Mouse (Mus musculus): ENCODE results near the gene Dclre1b.

GRCm38 (mm10) chr3:103789096-103789495 is 20.1 kb downstream of the Dclre1b start:
- no peak for TF ChIP-seq CTCF (IDR thresholded peaks at IDR 0.05; ENCODE audit: borderline replicate concordance, insufficient read depth, low read depth, low read length)
- TF ChIP-seq POLR2A (IDR thresholded peaks at IDR 0.05; ENCODE audit: borderline replicate concordance, insufficient read depth, low read length) = no peak

Data from cerebellum, adult 2 months (tissue).